Mouse (Mus musculus) cortical plate, adult 2 months (tissue): ENCODE measurements around the gene Sstr4.

ENCODE experiments used
- CTCF ChIP-seq: fragments of 200-500 bp; IDR thresholded peaks from 2 replicates; pipeline ENCODE4 v1.5.1; 2011; ENCODE audit warnings: mild to moderate bottlenecking, control low read depth, low read length; ENCODE audit not compliant: insufficient read depth; ENCODE audit errors: extremely low read depth
- POLR2A ChIP-seq: fragments of 200-500 bp; IDR thresholded peaks from 2 replicates; pipeline ENCODE4 v1.6.1; 2011; ENCODE audit warnings: mild to moderate bottlenecking, low read length, control low read depth; ENCODE audit not compliant: insufficient read depth; ENCODE audit errors: extremely low read depth

GRCm38 (mm10) chr2:148428523-148428922 is 33.4 kb downstream of the Sstr4 start:
- no peak for TF ChIP-seq CTCF
- no peak for TF ChIP-seq POLR2A
